Mouse (Mus musculus) stomach, adult 2 months (tissue): ENCODE results near the gene Oit3. TPM values are rescaled to one million over a fixed set of nuclear protein-coding genes. Genes with fewer than 3 reads are reported as not detected.

Source experiments
- polyA plus RNA-seq: library from polyadenylated mRNA; depleted of rRNA; stranded (reverse); fragments of >200 nt; gene quantifications from 2 replicates; pipeline ENCODE4 v1.2.3, GENCODE M21; 2012; rRNA removed

Gene Oit3
- 0.09 and 0.10 TPM in 2 replicates for polyA plus RNA-seq

GRCm38 (mm10) chr10:59441735-59442134 lies at the start of gene Oit3:
Gene Oit3, minus strand, starts transcription at chr10:59441778.

GRCm38 (mm10) chr10:59402899-59403792 lies 38.4 kb downstream of the Oit3 start, which contains the start of gene Pla2g12b:
Gene Pla2g12b, plus strand, starts transcription at chr10:59403660.

GRCm38 (mm10) chr10:59395461-59395860 lies 46.1 kb downstream of the Oit3 start, which contains the start of gene Gm10273:
Gene Gm10273, plus strand, starts transcription at chr10:59395632.

Other genes starting within 250 kb of the Oit3 start
- 0.86 and 1.8 TPM in 2 replicates for gene Sept10, start 219.9 kb downstream of the Oit3 start, polyA plus RNA-seq
- gene Sowahc, start 219.8 kb downstream of the Oit3 start, polyA plus RNA-seq: 1.8 and 1.9 TPM in 2 replicates
- 2.0 and 2.4 TPM in 2 replicates for gene P4ha1, start 118.5 kb downstream of the Oit3 start, polyA plus RNA-seq
- 1.9 and 2.4 TPM in 2 replicates for gene Gm10273, start 46.1 kb downstream of the Oit3 start, polyA plus RNA-seq
- 3.4 and 4.9 TPM in 2 replicates for gene Pla2g12b, start 38.1 kb downstream of the Oit3 start, polyA plus RNA-seq
- gene Gm10322, start 174.3 kb upstream of the Oit3 start, polyA plus RNA-seq: not detected in 2 replicates
- gene Mcu, start 174.9 kb upstream of the Oit3 start, polyA plus RNA-seq: 19.7 and 25.5 TPM in 2 replicates